Mouse (Mus musculus): ENCODE data around the gene Krt84.

GRCm38 (mm10) chr15:101506896-101507758 lies 25.5 kb downstream of the Krt84 start:
- TF ChIP-seq CTCF (IDR thresholded peaks at IDR 0.05; ENCODE audit: insufficient read depth, low read depth, low read length), result no peak
- TF ChIP-seq POLR2A (IDR thresholded peaks at IDR 0.05; ENCODE audit: insufficient read depth, low read depth, low read length), result no peak
